Mouse (Mus musculus): ENCODE data around the gene Gnao1.

DNA sequence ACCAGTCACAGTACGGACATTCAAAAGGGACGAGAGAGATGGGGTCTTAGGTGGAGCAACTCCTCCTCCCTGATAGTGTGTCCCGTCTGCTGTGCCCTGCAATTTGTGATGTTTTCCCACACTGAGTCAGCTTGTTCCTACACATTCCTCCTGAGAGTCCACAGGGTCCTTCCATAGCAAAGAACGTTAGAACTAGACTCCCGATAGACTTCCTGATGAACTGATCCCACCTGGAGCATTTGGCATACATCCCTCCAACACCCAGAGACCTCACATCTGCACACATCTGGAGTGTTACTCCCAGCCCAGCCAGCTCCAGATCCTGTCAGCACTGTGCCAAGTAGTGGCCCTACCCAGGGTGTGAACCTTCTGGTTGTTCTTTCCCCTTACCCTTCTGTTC lies 76.4 kb downstream of the Gnao1 start:
- TF ChIP-seq CTCF (IDR thresholded peaks at IDR 0.05; ENCODE audit: borderline replicate concordance, extremely low read depth, insufficient read depth, insufficient read length) (no peak), POLR2A (IDR thresholded peaks at IDR 0.05; ENCODE audit: borderline replicate concordance, extremely low read depth, insufficient read depth, insufficient read length, poor library complexity, severe bottlenecking) (no peak)
